Mouse (Mus musculus) hindbrain, embryonic 11.5 days (tissue): Measurements from ENCODE around the gene Fzd7. TPM values are rescaled to one million over a fixed set of nuclear protein-coding genes. Genes with fewer than 3 reads are reported as not detected.

Experiments used
- ATAC-seq: fragments of 200-750 bp; cut with Nextera tagmentation; 2 replicates; pipeline ENCODE4 v1.8.0; 2017; ENCODE audit warnings: mild to moderate bottlenecking, moderate TSS enrichment, moderate library complexity; ENCODE audit not compliant: low FRiP score
- DNase-seq: peaks from one replicate; pipeline ENCODE4 v3.0.0-alpha.2; 2015; ENCODE audit warnings: low spot score
- H3K27ac ChIP-seq: fragments of 300-500 bp; sonication (generic); 2 replicates; pipeline ENCODE4 v1.5.1; 2014; ENCODE audit warnings: mild to moderate bottlenecking, low read depth, low read length
- H3K27me3 ChIP-seq: fragments of 300-500 bp; sonication (generic); 2 replicates; pipeline ENCODE4 v1.6.1; 2014; ENCODE audit warnings: mild to moderate bottlenecking, low read length, moderate library complexity, mixed read lengths; ENCODE audit not compliant: control insufficient read depth, insufficient read depth
- H3K36me3 ChIP-seq: fragments of 300-500 bp; sonication (generic); 2 replicates; pipeline ENCODE4 v1.6.1; 2014; ENCODE audit warnings: mild to moderate bottlenecking, low read length, moderate library complexity, mixed read lengths; ENCODE audit not compliant: control insufficient read depth, insufficient read depth
- H3K4me1 ChIP-seq: fragments of 300-500 bp; sonication (generic); replicated peaks from 2 replicates; pipeline ENCODE4 v1.6.1; 2014; ENCODE audit warnings: low read length, mixed read lengths; ENCODE audit not compliant: control insufficient read depth, insufficient read depth
- H3K4me2 ChIP-seq: fragments of 300-500 bp; sonication (generic); replicated peaks from 2 replicates; pipeline ENCODE4 v1.6.1; 2014; ENCODE audit warnings: mild to moderate bottlenecking, low read depth, low read length
- H3K4me3 ChIP-seq: fragments of 300-500 bp; sonication (generic); 2 replicates; pipeline ENCODE4 v1.5.1; 2014; ENCODE audit warnings: low read depth, low read length
- H3K9ac ChIP-seq: fragments of 300-500 bp; sonication (generic); 2 replicates; pipeline ENCODE4 v1.6.1; 2014; ENCODE audit warnings: low read depth, low read length
- H3K9me3 ChIP-seq: fragments of 300-500 bp; sonication (generic); 2 replicates; pipeline ENCODE4 v1.6.1; 2016; ENCODE audit warnings: low read length; ENCODE audit not compliant: control insufficient read depth
- WGBS: fragments of 180-500 bp; shearing (Covaris S2); extraction: QIAGEN DNeasy Blood & Tissue Kit; methylation state at CpG from one replicate; pipeline ENCODE4 v1.1.7; 2014; 5-methylcytosine and 5-hydroxymethylcytosine counted together
- polyA plus RNA-seq: library from polyadenylated mRNA; unstranded; fragments of >200 nt; fragmentation: Nextera tagmentation; extraction: Ambion mirVana; gene quantifications from 2 replicates; pipeline ENCODE4 v1.2.1, GENCODE M21; 2014

The Fzd7 gene
- polyA plus RNA-seq, 1 experiment from 2014 or later: 15.4 TPM

- H3K4me1 ChIP-seq: peaks cover 14% of the 10 kb centered on the region; the same call in 1 of the 2 replicates
- no peaks in the 10 kb centered on the region for H3K27me3 ChIP-seq
- WGBS: 55% methylated on average over 11 of the region's 11 CpGs
- H3K36me3 ChIP-seq: no peaks in the 10 kb centered on the region
- no peak overlapping the region for H3K27ac ChIP-seq
- H3K9me3 ChIP-seq: no peaks in the 10 kb centered on the region
- no peak for ATAC-seq
- DNase-seq: no peak
- H3K4me3 ChIP-seq: no peak overlapping the region
- H3K4me2 ChIP-seq: no peak overlapping the region
- no peak overlapping the region for H3K9ac ChIP-seq
Observed at GRCm38 (mm10) chr1:59520226-59520837, 38.1 kb downstream of the Fzd7 start.

GRCm38 (mm10) chr1:59522456-59522855 lies 40.2 kb downstream of the Fzd7 start:
- DNase-seq: no peak
- ATAC-seq: no peak
- Histone ChIP-seq H3K4me3 (no peak overlapping the region), H3K4me2 (no peak overlapping the region), H3K4me1 (0 out of 2 replicates have a peak, but pooled peaks cover 6% of the 10 kb centered on the region), H3K36me3 (no peaks in the 10 kb centered on the region), H3K27ac (no peak overlapping the region), H3K9me3 (no peaks in the 10 kb centered on the region), H3K27me3 (no peaks in the 10 kb centered on the region), H3K9ac (no peak overlapping the region)
- 56% methylated on average over 1 of the region's 1 CpGs for WGBS

- whole genome bisulfite sequencing: 41% methylated on average over 5 of the region's 5 CpGs
- peak; percentile 20 for DNase-seq
- H3K9ac ChIP-seq: no peak overlapping the region
- H3K36me3 ChIP-seq: no peaks in the 10 kb centered on the region
- no peaks in the 10 kb centered on the region for H3K9me3 ChIP-seq
- 0 out of 2 replicates have a peak, but pooled peaks cover 6% of the 10 kb centered on the region for H3K4me1 ChIP-seq
- H3K27ac ChIP-seq: no peak overlapping the region
- H3K4me2 ChIP-seq: no peak overlapping the region
- ATAC-seq: peak; percentile 53; the same call in 1 of the 2 replicates
- no peak overlapping the region for H3K4me3 ChIP-seq
- no peaks in the 10 kb centered on the region for H3K27me3 ChIP-seq
Observed at GRCm38 (mm10) chr1:59523378-59523958, 41.2 kb downstream of the Fzd7 start.

GRCm38 (mm10) chr1:59524071-59524470 lies 41.8 kb downstream of the Fzd7 start:
- Histone ChIP-seq H3K9me3 (no peaks in the 10 kb centered on the region), H3K27me3 (no peaks in the 10 kb centered on the region), H3K4me3 (no peak overlapping the region), H3K36me3 (no peaks in the 10 kb centered on the region), H3K4me2 (0 out of 2 replicates have a peak overlapping the region, but pooled peaks have one; percentile 2), H3K27ac (peak overlapping the region; percentile 48; the same call in 1 of the 2 replicates), H3K9ac (no peak overlapping the region), H3K4me1 (0 out of 2 replicates have a peak, but pooled peaks cover 6% of the 10 kb centered on the region)
- DNase-seq: peak; percentile 50
- WGBS: 19% methylated on average over 2 of the region's 2 CpGs
- peak; percentile 74 for ATAC-seq

GRCm38 (mm10) chr1:59524759-59525158 lies 42.5 kb downstream of the Fzd7 start:
- no peak overlapping the region for H3K4me3 ChIP-seq
- H3K9ac ChIP-seq: no peak overlapping the region
- DNase-seq: no peak
- H3K27ac ChIP-seq: peak overlapping the region; percentile 48; the same call in 1 of the 2 replicates
- WGBS: 56% methylated on average over 3 of the region's 3 CpGs
- H3K27me3 ChIP-seq: no peaks in the 10 kb centered on the region
- 0 out of 2 replicates have a peak, but pooled peaks cover 6% of the 10 kb centered on the region for H3K4me1 ChIP-seq
- H3K4me2 ChIP-seq: 0 out of 2 replicates have a peak overlapping the region, but pooled peaks have one; percentile 2
- no peak for ATAC-seq
- no peaks in the 10 kb centered on the region for H3K9me3 ChIP-seq
- H3K36me3 ChIP-seq: no peaks in the 10 kb centered on the region

- H3K9ac ChIP-seq: no peak overlapping the region
- no peak for ATAC-seq
- no peak overlapping the region for H3K27ac ChIP-seq
- DNase-seq: no peak
- no peak overlapping the region for H3K4me2 ChIP-seq
- H3K9me3 ChIP-seq: no peaks in the 10 kb centered on the region
- no peak overlapping the region for H3K4me3 ChIP-seq
- H3K27me3 ChIP-seq: no peaks in the 10 kb centered on the region
- H3K4me1 ChIP-seq: 0 out of 2 replicates have a peak, but pooled peaks cover 2% of the 10 kb centered on the region
- H3K36me3 ChIP-seq: no peaks in the 10 kb centered on the region
- WGBS: 91% methylated on average over 6 of the region's 6 CpGs
Observed at GRCm38 (mm10) chr1:59527219-59527618, 45.0 kb downstream of the Fzd7 start.

GRCm38 (mm10) chr1:59534976-59535810 lies 53.0 kb downstream of the Fzd7 start:
- Histone ChIP-seq H3K27ac (no peak overlapping the region), H3K9ac (no peak overlapping the region), H3K9me3 (no peaks in the 10 kb centered on the region), H3K4me1 (no peaks in the 10 kb centered on the region), H3K4me3 (no peak overlapping the region), H3K27me3 (no peaks in the 10 kb centered on the region), H3K36me3 (no peaks in the 10 kb centered on the region), H3K4me2 (no peak overlapping the region)
- DNase-seq: peak; percentile 27
- peak; percentile 57 for ATAC-seq
- WGBS: 28% methylated on average over 5 of the region's 5 CpGs
